Mouse (Mus musculus) c-Kit-positive CD71-negative TER-119-negative erythroid progenitor cells, embryonic 14.5 days (primary cell): ENCODE data around the gene Gemin4.
"Not testable (repeated sequence)": the region's sequence is repeated elsewhere in the genome, so short reads cannot be mapped to it uniquely, and the experiment has no call there.

ENCODE experiments used
- DNase-seq: peaks from one replicate; pipeline ENCODE4 v3.0.0-alpha.2; 2013; ENCODE audit warnings: low read depth

Gemin4 gene

DNA sequence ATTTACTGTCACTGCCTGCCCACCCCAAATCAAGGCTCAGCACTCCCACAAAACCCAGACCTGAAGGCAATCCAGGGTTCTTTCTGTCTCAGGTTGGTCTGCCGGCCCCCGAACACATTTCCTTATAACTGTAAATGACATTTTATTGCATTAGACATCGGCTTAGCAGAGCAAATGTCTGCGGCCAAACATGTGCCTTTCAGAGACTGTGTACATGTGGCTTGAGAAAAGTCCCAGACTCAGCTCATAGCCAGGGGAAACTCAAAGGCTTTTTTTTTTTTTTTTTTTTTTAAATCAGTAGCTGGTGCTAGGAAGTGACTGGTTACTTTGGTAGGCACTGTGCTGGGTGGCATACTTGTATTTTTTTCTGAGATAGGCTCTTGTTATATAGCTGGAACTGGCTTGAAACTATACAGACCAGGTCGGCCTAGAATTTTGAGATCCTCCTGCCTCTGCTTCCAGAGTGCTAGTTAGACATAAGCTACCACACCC is 1.4 kb downstream of the Gemin4 start:
- no peak for DNase-seq

DNA sequence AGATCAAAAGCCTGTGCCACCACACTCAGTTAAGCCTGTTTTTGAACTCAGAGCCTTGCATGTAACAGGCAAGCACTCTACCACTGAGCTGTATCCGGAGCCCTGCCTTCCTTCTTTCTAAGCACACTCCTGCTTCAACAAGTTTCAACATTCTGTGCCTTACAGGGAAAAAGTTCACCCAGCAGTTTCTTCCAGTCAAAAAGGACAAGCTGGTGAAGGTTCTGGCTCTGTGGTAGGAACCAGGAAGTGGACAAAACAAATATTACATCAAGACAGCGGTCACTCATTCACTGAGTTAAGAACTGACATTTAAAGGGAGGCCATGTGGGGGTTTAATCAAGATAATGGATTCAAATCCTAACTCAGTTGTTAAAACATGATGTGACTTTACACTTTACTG is 2.5 kb downstream of the Gemin4 start:
- no peak for DNase-seq

DNA sequence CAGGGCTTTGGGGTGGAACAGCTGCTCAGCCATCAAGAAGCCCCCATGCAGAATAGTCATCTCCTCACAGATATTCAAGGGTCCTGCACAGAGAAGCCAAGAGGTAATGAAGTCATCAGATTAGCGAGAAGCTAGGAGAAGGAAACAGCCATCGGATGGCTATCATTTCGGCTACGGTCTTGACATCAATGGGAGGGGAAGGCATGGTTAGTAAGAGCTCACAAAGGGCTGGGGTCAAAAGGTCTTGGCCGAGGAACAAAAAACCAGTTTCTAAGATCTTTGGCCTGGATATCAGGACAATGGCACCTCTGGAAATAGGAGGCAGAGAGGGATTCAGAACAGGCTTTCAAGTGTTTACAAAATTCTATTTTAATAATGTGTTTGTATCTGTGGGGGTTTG is 3.6 kb downstream of the Gemin4 start:
- DNase-seq, result no peak

DNA sequence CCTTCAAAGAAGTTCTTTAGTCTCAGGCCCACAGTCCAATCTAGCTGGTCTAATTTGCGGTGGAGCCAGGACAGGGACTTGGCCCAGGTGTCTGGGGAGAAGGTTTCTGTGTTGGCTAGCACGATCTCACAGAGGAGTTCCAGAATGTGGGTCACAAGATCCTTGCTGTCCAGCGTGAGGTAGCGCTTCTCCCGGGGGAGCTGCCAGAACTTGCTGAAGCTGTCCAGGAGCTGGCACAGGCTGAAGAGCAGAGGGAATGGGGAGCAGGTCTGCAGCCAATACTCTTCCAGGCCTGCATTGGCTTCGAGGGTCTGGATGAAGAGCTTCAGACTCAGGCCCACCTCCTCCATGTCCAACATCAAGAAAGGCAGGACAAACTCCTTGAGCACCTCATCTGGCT is 5.9 kb downstream of the Gemin4 start:
- DNase-seq, result not testable (repeated sequence)

DNA sequence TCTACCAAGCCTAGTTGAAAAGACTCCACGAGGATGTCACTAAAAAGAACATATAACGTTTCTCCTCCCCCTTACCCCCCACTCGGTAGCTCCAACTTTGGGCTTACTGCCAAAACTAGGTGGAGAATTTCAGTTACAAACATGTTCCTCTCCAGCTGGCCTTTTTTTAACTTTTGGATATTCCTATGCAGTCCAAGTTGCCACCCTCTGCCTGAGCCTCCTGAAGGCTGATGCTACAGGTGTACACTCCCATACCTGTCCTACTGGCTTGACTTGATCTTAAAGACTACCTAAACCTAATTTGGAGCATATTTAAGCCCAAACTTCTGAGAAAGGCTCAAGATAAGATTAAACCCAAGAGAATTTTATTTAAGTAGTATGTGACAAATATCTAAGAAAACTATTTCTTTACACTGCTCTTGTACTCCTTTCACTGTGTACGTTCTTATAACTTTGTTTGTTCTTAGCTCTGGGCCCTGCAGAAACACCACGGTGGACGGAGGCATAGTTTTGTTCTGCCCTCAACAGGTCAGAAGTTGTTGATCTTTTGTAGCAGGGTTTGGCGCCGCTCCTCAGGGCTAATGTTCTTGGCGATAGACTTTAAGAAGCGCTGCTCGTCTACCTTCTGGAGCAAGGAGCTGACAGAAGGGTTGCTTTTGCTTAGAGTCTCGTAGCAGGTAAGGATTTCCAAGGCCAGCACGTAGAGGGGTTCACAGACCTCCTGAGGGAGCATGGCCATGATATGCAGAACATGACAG is 7.1 kb downstream of the Gemin4 start:
- DNase-seq, result no peak

DNA sequence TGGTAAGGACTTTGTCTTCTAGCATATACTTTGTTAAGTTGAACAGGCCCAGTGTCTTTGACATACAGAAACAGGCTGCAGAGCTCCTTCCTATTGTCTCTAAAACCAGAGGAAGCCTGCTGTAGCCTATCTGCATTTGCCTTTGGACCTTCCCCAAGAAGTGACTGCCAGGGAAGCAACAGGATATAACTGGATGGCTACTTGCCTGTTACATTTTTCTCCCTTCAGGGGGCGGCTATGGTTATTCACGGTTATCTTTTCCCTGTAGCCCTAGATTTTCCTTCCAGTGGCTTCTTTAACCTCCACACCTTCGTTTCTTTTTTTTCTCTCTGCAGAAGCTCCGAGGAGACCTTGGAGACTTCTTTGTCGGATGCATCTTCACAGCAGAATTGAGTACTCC is 10.7 kb downstream of the Gemin4 start:
- no peak for DNase-seq

DNA sequence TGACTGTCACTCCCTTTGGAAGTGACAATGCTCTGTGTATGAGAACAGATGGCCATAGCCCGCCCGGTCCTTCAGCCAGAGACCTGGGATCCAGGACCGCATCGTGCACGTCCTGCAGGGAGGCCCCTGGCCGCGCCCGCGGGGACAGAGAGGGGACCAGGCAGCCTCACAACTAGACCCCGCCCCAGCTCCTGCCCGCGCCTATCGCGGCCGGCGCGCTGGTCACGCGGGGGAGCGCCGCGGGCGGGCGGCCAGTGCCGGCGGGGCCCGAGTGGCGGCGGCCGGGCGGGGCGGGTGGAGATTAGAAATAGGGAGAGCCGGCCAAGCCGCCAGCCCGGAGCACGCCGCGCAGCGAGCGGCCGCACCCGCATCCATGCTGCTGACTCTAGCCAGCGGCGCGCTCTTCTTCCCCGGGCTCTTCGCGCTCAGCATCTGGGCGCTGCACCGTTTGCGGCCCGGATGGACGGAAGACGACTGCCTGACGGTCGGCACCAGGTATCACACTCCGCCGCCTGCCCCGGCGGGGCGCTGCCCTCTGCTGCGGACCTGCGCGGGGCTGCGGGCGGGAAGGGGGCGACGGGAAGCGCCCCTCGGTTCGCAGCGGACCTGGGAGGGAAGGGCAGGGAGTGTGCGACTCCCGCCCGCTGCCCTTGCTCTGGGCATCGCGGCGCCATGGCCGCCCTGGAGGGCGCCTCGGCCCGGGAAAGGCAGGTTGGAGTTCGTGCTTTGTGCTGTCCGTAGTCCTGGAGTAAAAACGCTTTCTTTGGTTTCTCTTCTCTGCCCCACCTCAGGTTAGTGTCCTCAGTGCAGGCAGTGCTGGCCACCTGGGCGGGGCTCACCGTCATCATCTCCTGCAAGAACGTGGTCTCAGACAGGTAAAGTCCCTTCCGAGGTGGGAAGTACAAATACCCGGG is 15.4 kb downstream of the Gemin4 start:
- DNase-seq, result no peak

DNA sequence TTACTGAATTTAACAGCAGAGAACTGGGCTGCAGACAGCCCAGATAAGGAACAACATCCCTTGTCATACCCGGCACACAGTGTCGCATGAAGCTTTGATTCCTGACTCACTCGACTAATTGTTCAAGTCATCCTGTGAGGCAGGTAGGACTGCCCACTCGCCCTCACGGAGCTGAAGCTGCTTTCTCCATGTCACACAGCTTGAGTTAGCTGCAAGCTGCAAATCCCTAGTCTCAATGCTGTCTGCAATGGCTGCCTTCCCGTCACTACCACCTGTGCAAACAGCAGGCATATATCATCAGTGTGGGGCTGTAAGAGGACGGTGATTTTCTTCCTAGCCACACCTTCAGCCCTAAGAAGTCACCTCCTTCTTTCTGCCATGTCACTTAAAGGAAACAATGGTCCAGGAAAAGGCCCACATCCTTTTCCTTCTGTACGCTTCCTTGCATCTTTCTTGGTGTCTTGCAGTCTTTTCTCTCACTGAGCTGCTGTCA is 20.4 kb downstream of the Gemin4 start:
- DNase-seq, result no peak

DNA sequence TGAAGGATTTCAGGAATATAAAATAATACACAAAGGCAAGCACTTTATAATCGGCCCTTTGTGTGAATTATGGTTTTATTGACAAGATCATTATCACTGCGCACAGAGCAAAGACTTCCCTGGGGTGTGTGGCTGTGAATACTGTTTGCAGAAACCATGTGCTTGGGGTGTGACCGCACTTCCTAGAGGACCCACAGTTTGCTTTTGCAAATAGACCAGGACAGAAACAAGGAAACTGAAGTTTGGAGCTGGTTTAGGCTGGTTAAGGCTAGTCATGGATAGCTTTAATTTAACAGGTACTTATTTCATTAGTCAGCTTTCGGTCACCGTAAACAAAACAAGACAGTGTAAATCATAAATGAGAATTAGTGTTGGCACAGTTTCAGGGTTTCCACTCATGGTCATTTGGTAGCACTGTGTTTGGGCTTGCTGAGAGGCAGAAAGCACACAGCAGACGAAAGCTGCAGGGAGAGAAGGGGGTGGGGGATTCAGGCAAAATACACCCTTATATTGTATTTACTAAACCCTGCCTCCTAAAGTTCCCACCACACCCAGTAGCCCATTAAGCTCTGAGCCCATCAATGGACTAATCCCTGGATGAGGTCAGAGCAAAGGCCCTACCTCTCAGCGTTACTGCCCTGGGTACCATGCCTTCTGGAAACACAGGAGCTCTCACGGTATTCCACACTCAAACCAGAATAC is 21.0 kb downstream of the Gemin4 start:
- no peak for DNase-seq

DNA sequence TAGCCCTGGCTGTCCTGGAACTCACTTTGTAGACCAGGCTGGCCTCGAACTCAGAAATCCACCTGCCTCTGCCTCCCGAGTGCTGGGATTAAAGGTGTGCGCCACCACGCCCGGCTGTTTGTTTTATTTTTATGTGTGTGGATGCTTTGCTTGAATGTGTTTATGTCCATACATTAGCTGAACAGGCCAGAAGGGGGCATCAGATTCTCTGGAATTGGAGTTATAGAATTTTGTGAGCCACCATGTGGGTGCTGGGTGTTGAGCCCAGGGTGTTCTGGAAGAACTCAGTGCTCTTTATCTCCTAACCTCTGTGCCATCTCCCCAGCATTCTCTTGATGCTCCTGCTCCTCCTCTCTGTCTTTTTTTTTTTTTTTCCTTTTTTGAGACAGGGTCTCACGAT is 30.6 kb downstream of the Gemin4 start:
- no peak for DNase-seq

DNA sequence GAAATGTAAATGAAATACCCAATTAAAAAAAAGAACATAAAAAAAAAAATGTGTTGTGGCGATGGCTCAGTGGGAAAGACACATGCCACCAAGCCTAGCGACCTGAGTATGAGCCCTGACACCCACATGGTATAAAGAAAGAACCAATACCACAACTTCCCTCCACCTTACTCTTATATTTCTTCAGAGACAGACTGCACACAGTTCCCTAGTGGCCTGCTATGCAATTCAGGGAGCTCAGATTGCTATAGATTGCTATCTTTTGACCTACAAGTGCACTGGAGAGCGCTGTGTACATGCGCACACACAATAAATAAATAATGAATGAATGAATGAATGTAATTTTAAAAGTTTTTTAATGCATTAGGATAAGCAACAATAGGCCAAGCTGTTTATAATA is 33.7 kb downstream of the Gemin4 start:
- DNase-seq, result no peak

DNA sequence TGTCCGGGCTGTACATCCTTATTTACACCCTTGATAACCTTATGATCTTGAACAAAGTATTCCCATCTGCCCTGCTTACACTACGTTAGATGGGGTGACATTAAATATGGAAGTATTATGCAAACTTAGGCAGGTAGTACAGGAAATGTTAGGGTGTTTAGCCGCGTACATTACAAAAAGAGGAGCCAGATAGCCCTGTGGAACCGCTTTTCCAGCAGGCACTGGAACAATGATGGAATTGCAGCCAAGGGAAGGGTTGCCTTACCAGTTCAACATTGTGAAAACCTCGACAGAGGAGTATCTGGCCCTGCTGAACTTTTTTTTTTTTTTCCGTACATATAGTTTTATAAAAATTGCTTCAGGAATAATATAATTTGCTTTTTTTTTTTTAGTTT is 37.3 kb downstream of the Gemin4 start:
- no peak for DNase-seq

DNA sequence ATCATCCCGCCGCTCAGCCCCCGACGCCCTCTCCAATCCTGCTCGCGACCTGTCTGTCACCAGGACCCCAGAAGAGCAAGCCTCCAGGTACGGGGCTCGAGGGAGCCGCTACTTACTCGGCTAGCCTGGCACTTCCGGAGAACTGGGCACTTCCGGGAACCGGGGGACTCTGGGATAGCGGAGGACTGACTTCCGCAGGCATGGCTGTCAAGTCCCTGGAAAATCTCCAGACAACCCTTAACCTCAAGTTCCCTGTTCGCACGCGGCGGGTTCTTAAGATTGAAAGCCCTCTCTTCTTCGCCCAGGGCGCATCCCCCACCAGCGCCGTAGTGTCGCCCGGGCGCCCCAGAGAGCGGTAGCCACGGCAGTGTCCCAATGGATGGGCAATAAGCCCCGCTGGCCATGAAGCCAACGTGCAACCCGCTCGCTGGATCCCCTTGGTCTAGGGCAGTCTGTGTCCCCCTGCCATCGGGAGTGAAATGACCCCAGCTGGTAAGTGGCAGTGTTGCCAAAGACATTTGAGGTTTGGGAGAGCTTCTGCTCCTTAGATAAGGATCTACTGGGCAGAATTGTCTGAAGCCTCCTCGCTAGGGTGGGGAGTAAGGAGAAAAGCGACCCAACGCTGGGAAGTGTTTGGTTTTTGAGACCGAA is 37.8 kb downstream of the Gemin4 start, which contains the start of the genes Vps53 and Fam57a:
TSS of gene Vps53 (minus strand) at position 153 of the 651 bp plus-strand sequence.
TSS of gene Fam57a (plus strand) at position 177 of the 651 bp plus-strand sequence.
- peak; percentile 67 for DNase-seq

DNA sequence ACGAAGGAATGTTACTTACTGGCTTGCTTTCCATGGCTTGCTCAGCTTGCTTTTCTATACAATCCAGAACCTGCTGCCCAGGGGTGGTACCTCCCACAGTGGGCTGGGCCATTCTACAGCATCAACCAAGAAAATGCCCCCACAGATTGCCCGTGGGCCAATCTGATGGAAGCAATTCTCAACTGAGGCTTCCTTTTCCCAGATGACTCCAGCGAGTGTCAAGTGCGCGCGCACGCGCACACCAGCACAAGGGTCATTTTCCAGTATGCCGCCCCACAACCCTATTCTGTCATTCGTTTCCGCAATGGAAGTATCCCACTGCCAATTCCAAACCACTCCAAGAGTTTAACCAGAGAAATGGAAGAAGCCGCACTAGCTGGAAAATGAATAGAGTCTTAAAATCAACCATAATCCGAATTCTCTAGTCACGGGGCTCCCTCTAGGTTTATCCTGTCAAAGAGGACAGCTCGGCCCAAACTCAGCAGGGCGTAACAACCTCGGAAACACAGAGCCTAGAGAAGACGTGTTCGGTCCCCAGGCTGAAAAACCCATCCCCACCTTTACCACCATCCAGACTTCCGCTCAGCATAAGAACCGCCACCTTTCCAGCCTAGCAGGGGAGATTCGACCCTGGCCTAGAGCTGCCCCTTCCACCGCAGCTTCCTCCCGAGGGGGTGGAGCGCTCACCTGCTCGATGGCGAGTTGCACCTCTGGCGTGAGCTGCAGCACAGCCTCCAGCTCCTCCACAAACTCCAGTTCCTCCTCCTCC is 38.6 kb downstream of the Gemin4 start:
- DNase-seq, result peak; percentile 37

DNA sequence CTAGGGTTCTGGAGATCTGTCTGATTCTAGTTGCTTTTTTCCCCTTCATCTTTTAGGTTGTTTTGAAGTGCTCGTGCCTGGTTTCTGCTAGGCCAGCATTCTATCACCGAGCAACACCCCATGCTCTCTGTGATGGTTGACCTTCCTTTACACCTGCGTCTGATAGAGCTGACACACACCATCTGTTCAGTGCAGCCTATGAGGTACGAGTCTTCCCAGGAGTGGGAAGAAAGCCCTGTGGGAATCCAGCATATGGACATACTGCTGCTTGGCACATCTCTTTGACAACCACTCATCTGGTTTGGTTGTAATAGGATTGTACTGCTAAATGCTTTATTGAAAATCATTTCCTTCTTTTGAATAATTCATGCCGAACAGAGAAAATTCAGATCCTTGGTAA is 47.3 kb downstream of the Gemin4 start:
- DNase-seq, result no peak

DNA sequence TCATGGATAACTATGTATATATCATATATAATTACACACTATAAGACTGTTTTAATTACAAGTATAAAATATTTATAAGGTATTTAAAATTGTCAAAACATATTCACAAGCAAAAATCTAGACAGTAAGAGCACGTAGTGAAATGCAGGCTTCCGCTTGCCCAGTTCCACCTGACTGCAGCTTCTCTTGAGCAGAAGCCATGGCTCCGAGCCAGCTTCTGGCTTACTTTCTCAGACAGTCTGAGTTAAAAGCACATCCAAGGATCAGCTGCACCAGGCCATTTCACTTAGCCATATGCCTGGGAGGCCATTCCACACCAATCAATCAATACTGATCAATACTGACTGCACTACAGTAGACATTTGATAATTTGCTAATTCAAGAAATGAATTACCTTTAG is 48.5 kb downstream of the Gemin4 start:
- no peak for DNase-seq

DNA sequence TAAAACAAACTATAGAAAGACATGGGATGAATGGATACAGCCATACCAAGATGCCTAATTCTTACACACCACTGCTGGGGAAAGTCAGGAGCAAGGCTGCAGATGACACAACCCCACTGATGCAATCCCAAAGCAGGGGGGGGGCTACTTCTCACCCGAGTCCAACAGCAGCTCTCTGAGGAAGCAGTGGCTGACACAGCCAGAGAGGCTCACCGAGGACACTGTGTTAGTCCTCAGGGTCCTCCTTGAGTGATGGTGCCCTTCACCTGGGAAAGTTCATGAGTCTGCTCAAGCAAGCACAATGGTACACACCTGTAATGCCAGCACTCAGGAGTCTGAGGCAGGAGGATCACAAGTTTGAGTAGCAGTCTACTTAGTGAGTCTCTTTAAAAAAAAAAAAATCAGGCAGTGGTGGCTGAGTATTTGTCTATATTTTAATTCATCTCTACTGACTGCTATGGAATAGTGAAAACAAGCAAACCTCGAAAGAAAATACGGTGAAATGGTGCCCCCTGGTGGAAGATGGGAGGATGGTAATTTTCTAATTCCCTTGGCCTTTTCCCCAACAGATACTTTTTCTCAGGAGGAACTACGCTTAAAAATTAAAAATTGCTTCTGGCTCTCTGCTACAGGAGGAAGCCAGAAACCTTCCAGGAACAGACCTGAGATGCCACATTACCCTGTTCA is 50.2 kb downstream of the Gemin4 start:
- DNase-seq, result peak; percentile 74

DNA sequence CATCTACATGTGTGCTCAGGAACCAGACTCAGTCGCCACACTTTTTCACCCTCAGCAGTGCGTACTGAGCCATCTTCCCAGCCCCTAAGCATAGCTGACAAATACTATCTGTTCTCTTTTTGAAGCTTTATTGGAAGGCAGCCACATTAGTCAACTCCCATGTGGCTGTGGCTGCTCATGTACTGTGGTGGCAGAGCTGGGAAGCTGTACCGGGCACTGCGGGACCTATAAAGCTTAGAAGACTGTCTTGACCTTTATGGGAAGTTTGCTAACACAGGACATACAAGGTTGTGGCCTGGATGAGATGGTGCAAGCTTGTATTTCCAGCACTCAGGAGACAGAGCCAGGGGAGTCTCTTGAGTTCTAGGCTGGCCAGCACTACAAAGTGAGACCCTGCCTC is 50.8 kb downstream of the Gemin4 start:
- DNase-seq, result no peak
